Mouse (Mus musculus) midbrain, embryonic 11.5 days (tissue): ENCODE measurements at regions not wholly inside any gene's neighbourhood (a gene's known extent, or its start where the extent isn't known, plus 50 kb on each side); places are given as distances from the start of the nearest gene placed in this dataset.
A peak's percentile ranks its signal among the peaks of the same experiment; 100 is the strongest.

ENCODE experiments used
- ATAC-seq: fragments of 200-750 bp; cut with Nextera tagmentation; 2 replicates; pipeline ENCODE4 v1.8.0; 2017; ENCODE audit warnings: moderate TSS enrichment, moderate library complexity; ENCODE audit not compliant: low FRiP score
- DNase-seq: peaks from one replicate; pipeline ENCODE4 v3.0.0; 2015; ENCODE audit warnings: low spot score; ENCODE audit errors: missing footprints
- H3K27ac ChIP-seq: fragments of 300-500 bp; sonication (generic); 2 replicates; pipeline ENCODE4 v1.5.1; 2014; ENCODE audit warnings: low read depth, low read length
- H3K27me3 ChIP-seq: fragments of 300-500 bp; sonication (generic); 2 replicates; pipeline ENCODE4 v1.6.1; 2014; ENCODE audit warnings: mild to moderate bottlenecking, low read length, moderate library complexity, mixed read lengths; ENCODE audit not compliant: control insufficient read depth, insufficient read depth
- H3K36me3 ChIP-seq: fragments of 300-500 bp; sonication (generic); 2 replicates; pipeline ENCODE4 v1.6.1; 2014; ENCODE audit warnings: mild to moderate bottlenecking, low read length, moderate library complexity, mixed read lengths; ENCODE audit not compliant: control insufficient read depth, insufficient read depth
- H3K4me1 ChIP-seq: fragments of 300-500 bp; sonication (generic); 2 replicates; pipeline ENCODE4 v1.6.1; 2014; ENCODE audit warnings: low read length; ENCODE audit not compliant: control insufficient read depth, insufficient read depth
- H3K4me2 ChIP-seq: fragments of 300-500 bp; sonication (generic); 2 replicates; pipeline ENCODE4 v1.6.1; 2014; ENCODE audit warnings: mild to moderate bottlenecking, moderate library complexity
- H3K4me3 ChIP-seq: fragments of 300-500 bp; sonication (generic); 2 replicates; pipeline ENCODE4 v1.5.1; 2014; ENCODE audit warnings: low read depth, low read length
- H3K9ac ChIP-seq: fragments of 300-500 bp; sonication (generic); 2 replicates; pipeline ENCODE4 v1.6.1; 2014; ENCODE audit warnings: low read length
- H3K9me3 ChIP-seq: fragments of 300-500 bp; sonication (generic); 2 replicates; pipeline ENCODE4 v1.6.1; 2016; ENCODE audit warnings: low read length; ENCODE audit not compliant: control insufficient read depth
- WGBS: fragments of 180-500 bp; shearing (Covaris S2); extraction: QIAGEN DNeasy Blood & Tissue Kit; methylation state at CpG from one replicate; pipeline ENCODE4 v1.1.7; 2014; 5-methylcytosine and 5-hydroxymethylcytosine counted together

DNA sequence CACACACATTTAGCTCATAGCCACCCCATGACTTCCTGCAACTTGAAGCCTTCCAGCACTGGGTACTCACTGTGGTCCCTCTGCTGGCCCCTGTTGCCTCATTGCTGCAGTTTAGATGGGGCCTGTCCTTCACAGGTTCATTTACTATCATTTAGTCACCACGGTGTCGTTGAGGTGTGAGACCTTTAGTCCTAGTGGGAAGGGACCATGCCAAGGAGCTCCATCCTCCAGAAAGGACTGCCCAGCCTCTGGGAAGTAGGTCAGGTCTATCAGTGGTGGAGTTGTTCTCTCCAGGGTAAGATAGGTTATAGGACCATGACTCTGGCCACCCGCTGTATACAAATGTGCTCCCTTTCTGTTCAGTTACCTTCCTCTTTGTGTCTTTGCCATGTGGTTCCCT is 162.2 kb downstream of the Thbs2 start:
- no peak for DNase-seq
- Histone ChIP-seq H3K9ac (no peak overlapping the region), H3K4me3 (no peak overlapping the region), H3K9me3 (no peaks in the 10 kb centered on the region), H3K27me3 (no peaks in the 10 kb centered on the region), H3K4me1 (no peaks in the 10 kb centered on the region), H3K36me3 (no peaks in the 10 kb centered on the region), H3K4me2 (no peak overlapping the region), H3K27ac (no peak overlapping the region)
- WGBS = 87% methylated on average over 3 of the region's 3 CpGs
- no peak for ATAC-seq

DNA sequence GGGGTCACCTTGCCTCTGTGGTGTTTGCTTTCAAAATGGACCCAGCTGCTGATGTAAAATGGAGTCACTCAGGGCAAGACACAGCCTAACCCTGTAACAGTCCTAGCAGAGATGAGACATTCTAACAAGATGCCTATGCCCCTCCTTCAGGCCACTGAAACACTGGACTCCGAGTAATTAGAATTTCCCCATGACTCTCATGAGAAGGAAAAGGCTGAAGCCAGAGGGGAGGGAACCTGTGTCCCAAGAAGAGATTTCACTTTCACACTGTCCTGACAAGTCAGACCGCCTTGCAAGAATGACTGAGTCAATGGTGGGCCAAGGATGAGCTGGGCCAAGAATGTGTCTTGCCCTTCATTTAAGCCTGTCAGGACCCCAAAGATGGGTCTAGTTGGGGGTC is 166.3 kb downstream of the Thbs2 start:
- H3K27me3 ChIP-seq = no peaks in the 10 kb centered on the region
- WGBS = 93% methylated on average over 2 of the region's 2 CpGs
- ATAC-seq (no peak), DNase-seq (no peak)
- no peak overlapping the region for H3K4me3 ChIP-seq
- H3K4me2 ChIP-seq = no peak overlapping the region
- no peak overlapping the region for H3K9ac ChIP-seq
- no peaks in the 10 kb centered on the region for H3K4me1 ChIP-seq
- H3K9me3 ChIP-seq = no peaks in the 10 kb centered on the region
- no peak overlapping the region for H3K27ac ChIP-seq
- no peaks in the 10 kb centered on the region for H3K36me3 ChIP-seq

DNA sequence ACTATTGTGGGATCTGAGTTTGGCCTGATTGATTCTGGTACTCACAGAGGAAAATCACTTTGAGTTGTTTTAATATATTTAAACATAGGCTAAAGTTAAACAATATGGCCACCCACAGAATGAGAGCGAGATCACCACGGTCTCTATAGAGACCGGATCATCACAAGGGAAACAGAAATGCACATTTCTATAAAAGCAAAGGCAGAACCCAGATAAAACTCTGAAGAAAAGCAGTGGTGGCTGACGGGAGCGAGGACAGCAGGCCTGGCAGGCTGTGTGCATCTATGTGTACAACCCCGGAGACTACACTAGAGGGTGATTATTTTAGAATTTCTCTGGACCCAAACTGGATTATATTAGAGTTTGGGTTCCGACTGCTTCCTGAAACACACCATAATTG is 168.8 kb downstream of the Thbs2 start:
- Histone ChIP-seq H3K9me3 (no peaks in the 10 kb centered on the region), H3K9ac (no peak overlapping the region), H3K36me3 (no peaks in the 10 kb centered on the region), H3K4me3 (no peak overlapping the region), H3K4me1 (no peaks in the 10 kb centered on the region), H3K27ac (no peak overlapping the region), H3K27me3 (no peaks in the 10 kb centered on the region), H3K4me2 (no peak overlapping the region)
- DNase-seq = no peak
- no peak for ATAC-seq
- 84% methylated on average over 7 of the region's 7 CpGs for WGBS

DNA sequence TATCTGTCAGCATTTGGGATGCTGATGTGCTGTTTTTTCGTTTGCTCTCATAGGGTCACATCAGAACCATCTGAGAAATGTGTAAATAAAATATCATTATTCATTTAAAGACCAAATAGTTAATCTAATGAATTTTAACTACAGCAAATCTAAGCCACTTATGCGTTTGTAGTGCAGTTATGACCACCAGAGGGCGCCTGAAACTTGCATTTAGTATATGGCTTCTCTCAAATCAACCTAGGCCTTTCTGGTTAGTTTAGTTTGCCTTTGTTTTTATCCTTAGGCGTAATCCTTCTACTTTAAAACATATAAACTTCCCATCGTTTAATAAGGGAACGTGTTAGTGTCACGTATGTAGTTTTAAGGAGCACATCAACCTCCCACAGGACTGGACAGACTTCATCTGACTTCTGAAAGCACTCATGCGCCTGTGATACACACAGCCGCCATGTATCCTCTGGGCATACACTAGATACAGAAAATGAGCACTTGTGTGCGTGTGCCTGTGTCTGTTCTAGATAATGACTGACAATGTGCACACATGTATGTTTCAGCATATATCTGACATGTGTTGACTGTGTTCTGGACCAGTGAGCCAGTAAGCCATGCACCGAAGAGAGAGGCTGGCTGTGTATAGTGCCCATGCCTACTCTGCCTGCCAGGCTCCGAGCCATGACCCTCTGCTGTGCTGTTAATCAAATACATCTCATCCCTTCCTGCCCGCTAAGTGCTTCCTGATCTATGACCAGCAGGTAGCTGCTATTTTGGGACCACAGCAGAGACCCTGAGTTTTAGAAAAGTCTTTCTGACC is 169.4 kb downstream of the Thbs2 start:
- 54% methylated on average over 13 of the region's 13 CpGs for WGBS
- Histone ChIP-seq H3K9me3 (no peaks in the 10 kb centered on the region), H3K4me1 (no peaks in the 10 kb centered on the region), H3K36me3 (no peaks in the 10 kb centered on the region), H3K27me3 (no peaks in the 10 kb centered on the region), H3K4me2 (no peak overlapping the region), H3K4me3 (no peak overlapping the region), H3K9ac (no peak overlapping the region), H3K27ac (no peak overlapping the region)
- ATAC-seq = peak; percentile 41; the same call in 1 of the 2 replicates
- peak; percentile 95 for DNase-seq

DNA sequence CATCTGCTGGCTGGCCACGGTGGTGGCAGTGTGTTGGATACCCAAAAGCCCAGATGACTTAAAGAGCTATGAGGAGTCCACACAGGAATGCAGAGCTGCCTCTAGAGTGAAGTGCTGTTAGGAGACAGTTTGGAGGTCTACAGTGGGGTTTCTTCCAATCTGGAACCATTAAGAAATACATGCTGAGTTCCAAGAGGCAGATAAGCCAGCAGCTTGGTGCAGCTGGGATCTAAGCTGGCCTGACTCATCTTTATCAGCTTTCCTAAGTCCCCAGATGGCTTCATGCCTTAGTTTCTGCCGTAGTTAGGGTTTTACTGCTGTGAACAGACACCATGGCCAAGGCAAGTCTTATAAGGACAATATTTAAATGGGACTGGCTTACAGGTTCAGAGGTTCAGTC is 172.0 kb downstream of the Thbs2 start:
- ATAC-seq = no peak
- Histone ChIP-seq H3K4me3 (no peak overlapping the region), H3K4me1 (no peaks in the 10 kb centered on the region), H3K4me2 (no peak overlapping the region), H3K27ac (no peak overlapping the region), H3K36me3 (no peaks in the 10 kb centered on the region), H3K9ac (no peak overlapping the region), H3K27me3 (no peaks in the 10 kb centered on the region), H3K9me3 (no peaks in the 10 kb centered on the region)
- 81% methylated on average over 2 of the region's 2 CpGs for WGBS
- no peak for DNase-seq

DNA sequence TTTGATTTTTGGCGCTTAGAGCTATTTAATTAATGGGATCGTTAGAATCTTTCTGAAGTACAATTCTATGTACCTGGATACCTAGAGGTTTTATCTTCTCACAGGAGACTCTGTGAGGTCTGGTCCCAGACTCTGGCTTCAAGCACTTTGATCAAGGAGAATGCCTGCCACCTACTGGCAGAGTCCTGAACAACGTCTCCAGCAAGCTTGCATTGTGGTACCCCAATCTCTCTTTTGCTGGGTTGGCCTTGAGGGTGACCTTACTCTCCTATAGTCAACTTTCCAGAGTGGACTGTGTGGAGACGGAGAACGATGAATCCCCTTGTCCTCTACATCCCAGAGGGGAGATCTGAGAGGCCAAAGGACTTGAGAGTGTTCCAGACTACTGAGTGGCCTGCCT is 173.5 kb downstream of the Thbs2 start:
- ATAC-seq = peak; percentile 49; the same call in 1 of the 2 replicates
- Histone ChIP-seq H3K36me3 (no peaks in the 10 kb centered on the region), H3K4me2 (no peak overlapping the region), H3K27me3 (no peaks in the 10 kb centered on the region), H3K27ac (no peak overlapping the region), H3K9me3 (no peaks in the 10 kb centered on the region), H3K4me3 (no peak overlapping the region), H3K9ac (no peak overlapping the region), H3K4me1 (no peaks in the 10 kb centered on the region)
- DNase-seq = peak; percentile 95
- WGBS = 14% methylated on average over 5 of the region's 5 CpGs

DNA sequence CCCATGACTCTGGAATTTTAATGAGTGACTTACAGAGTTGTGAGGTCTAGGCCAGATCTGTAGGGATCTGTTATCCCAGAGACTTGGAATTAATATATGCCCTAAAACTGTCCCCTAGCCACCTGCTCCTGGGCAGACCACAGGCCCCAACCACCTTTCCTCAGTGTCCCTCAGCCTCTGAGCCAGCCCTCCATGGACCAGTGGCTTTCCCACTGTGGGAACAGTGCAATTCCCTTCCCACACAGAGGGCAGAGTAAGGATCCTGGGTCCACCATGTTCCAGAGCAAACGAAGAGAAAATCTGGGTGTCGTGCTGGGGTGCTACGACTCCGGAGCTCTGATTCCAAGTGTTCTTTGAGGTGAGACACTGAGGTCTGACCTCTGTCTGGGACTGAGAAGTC is 174.7 kb downstream of the Thbs2 start:
- Histone ChIP-seq H3K4me3 (no peak overlapping the region), H3K4me2 (no peak overlapping the region), H3K9me3 (no peaks in the 10 kb centered on the region), H3K4me1 (no peaks in the 10 kb centered on the region), H3K27me3 (no peaks in the 10 kb centered on the region), H3K9ac (no peak overlapping the region), H3K27ac (no peak overlapping the region), H3K36me3 (no peaks in the 10 kb centered on the region)
- ATAC-seq (no peak), DNase-seq (no peak)
- 81% methylated on average over 4 of the region's 4 CpGs for WGBS

DNA sequence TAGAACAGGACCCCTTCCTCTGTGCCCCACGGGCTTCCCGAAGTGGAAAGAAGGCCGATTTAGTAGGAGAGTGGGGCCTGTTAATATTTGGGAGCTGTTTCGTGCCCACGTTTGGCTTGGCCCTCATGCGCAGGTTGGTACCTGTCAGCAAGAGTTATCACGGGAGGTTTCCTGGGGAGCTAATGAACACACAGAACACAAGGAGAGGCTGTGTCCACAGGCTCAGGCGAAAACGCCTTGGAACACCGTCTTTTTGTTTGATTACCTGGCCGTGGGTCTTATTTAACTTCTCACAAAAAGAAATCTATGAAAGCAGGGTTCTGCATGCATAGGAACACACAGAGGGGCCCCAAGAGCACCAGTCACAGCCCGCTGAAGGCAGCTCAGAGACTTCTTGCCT is 175.8 kb downstream of the Thbs2 start:
- Histone ChIP-seq H3K9me3 (no peaks in the 10 kb centered on the region), H3K36me3 (no peaks in the 10 kb centered on the region), H3K27me3 (no peaks in the 10 kb centered on the region), H3K4me2 (no peak overlapping the region), H3K4me1 (no peaks in the 10 kb centered on the region), H3K9ac (no peak overlapping the region), H3K4me3 (no peak overlapping the region), H3K27ac (no peak overlapping the region)
- ATAC-seq = no peak
- 85% methylated on average over 12 of the region's 12 CpGs for WGBS
- no peak for DNase-seq

DNA sequence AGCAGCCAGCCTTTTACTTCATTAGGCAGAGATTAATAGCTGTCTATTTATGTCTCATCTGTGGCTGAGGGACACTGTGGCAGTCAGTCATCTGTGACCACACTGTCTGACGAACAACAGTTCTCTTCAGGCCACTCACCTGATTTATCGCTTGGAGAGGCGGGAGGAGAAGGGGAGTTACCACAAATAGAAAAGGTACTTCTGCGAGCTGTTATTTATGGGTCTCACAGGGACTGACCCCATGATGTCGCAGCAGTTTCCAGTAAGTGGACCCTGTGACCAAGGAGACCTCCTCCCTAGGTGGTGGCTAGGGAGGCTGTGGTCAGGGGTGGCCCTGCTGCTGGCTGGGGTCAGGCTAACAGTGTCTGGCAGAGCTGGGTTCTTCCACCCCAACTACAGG is 176.7 kb downstream of the Thbs2 start:
- Histone ChIP-seq H3K4me2 (no peak overlapping the region), H3K27me3 (no peaks in the 10 kb centered on the region), H3K27ac (no peak overlapping the region), H3K9me3 (no peaks in the 10 kb centered on the region), H3K9ac (no peak overlapping the region), H3K4me1 (no peaks in the 10 kb centered on the region), H3K36me3 (no peaks in the 10 kb centered on the region), H3K4me3 (no peak overlapping the region)
- no peak for ATAC-seq
- WGBS = 83% methylated on average over 5 of the region's 5 CpGs
- no peak for DNase-seq
